Mouse (Mus musculus) right cerebral cortex, adult 18-20 months (tissue): ENCODE data around the gene Fuca1.
A peak's percentile ranks its signal among the peaks of the same experiment; 100 is the strongest.
"Not testable (repeated sequence)": the region's sequence is repeated elsewhere in the genome, so short reads cannot be mapped to it uniquely, and the experiment has no call there.

Source experiments
- DNase-seq: peaks from one replicate; pipeline ENCODE4 v3.0.0; 2022; ENCODE audit warnings: mixed read lengths

The Fuca1 gene

DNA sequence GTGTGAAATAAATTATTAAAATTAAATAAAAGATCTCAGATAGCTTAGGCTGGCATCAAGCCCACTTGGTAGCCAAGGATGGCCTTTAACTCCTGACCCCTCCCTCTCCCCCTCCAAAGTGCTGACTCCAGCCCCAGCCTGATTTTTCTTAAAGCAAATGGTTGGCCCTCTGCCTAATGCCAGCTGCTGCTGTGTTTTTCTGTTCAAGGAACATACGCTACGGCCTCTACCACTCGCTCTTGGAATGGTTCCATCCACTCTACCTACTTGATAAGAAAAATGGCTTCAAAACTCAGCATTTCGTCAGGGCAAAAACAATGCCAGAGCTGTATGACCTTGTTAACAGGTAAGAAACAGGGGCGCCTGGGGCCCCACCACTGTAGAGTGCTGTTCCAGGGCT is 4.8 kb downstream of the Fuca1 start:
- DNase-seq: no peak

DNA sequence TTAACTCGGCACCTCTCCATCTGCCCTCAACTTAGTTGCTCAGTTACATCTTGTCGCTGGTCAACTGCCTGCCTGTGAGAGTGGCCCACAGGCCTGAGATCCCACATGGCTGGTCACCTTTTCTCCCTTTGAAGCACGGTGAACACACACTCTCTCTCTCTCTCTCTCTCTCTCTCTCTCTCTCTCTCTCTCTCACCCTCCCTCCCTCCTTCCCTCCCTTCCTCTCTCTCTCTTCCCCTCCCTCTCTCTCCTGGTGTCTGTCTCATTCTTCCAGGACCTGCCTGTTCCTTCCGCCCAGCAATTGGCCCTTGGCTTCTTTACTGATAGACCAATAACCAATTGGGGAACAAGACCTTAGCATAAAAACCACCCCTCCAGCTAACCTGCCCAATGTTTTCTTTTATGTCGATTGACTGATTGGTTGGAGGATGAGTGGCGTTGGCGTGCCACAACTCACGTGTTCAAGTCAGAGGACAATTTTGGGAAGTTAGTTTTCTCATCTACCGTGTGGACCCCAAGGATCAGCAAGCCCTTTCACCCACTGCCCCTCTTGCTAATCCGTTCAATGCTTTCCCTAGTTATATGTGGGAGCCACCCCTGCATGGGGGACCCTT is 5.8 kb downstream of the Fuca1 start:
- DNase-seq: no peak

GRCm38 (mm10) chr4:135926861-135927260 is 6.3 kb downstream of the Fuca1 start:
- DNase-seq: no peak

DNA sequence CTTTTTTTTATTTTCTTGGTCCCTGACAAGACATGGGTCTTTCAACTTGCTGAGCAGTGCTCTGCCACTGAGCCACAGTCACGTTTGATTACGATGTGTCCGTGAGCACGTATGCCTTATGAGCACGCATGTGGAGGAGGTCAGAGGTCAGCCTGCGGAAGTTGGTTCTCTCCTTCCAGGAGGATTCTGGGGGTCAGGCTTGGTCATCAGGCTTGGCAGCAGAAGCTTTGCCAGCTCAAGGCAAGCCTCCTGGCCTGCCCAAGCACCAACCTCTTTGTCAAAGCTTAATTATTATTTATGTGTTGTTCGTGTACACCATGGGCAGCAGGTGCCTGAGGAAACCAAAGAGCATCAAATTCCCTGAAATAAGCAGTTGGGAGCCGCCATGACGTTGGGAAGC is 7.8 kb downstream of the Fuca1 start:
- no peak for DNase-seq

DNA sequence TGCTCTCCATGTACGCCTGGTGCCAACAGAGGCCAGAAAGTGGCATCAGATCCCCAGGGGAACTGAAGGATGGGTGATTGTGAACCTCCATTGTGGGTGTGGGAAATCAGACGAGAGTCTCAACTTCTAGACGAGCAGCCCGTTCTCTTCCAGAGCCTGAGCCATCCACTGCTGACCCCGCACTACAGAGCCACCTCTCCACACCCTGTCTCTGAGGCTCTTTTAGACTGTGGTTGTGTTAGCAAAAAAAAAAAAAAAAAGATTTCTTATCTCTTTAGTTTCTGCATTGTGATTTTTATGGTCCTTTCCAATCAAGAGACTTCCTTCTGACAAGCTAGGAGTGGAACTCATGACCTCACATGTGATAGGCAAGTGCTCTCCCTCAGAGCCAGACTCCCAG is 8.9 kb downstream of the Fuca1 start:
- no peak for DNase-seq

- no peak for DNase-seq
Observed at GRCm38 (mm10) chr4:135929828-135930227, 9.3 kb downstream of the Fuca1 start.

GRCm38 (mm10) chr4:135930239-135930638 is 9.7 kb downstream of the Fuca1 start:
- no peak for DNase-seq

- DNase-seq: no peak
Observed at GRCm38 (mm10) chr4:135931832-135932231, 11.3 kb downstream of the Fuca1 start.

DNA sequence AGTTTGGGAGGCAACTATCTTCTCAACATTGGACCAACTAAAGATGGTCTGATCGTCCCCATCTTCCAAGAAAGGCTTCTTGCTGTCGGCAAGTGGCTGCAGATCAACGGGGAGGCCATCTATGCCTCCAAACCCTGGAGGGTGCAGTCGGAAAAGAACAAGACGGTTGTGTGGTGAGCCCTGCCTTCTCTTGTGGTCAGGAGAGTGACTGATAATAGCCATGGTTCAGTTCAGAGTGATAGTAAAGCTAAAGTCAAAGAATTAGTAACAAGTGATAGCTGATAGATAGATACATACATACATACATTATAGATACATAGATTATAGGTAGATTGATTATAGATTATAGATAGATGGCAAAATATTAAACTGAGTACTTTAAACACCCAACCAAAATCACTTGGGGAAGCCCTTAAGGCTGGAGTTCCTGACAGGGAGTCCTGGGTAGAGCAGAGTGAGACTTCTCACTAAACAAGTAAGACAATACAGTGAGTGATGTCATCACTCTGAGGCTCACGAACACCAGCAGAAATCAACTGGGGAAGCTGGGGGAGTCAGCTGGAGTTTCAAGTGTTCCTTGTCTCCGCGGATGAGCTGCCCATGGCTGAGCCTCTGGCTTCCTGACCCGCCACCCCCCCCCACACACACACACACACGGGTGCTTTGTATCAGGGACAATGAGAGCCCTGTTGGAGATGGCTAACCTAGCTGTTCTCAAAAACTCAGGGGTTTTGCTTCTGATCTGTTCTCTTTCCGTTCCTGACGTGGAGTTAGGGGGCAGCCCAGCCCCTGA is 14.4 kb downstream of the Fuca1 start:
- no peak for DNase-seq

DNA sequence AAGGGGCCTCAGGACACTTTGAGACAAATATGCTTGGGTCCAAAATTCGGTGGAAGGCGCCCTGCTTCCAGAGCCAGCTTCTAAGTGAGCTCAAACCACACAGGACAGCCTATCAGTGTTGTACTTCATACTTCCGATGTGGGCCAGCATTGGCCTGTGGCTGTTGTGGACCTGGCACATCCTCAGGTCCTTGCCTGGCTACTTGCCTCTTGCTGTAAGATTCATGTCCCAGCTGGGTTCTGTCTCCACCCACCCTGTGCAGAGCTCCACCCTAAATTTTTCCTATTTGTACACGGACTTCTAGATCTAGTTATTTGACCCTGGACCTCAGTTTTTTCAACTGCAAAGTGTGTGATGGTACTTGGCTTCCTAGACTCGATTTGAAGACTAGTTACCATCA is 15.0 kb downstream of the Fuca1 start:
- no peak for DNase-seq

DNA sequence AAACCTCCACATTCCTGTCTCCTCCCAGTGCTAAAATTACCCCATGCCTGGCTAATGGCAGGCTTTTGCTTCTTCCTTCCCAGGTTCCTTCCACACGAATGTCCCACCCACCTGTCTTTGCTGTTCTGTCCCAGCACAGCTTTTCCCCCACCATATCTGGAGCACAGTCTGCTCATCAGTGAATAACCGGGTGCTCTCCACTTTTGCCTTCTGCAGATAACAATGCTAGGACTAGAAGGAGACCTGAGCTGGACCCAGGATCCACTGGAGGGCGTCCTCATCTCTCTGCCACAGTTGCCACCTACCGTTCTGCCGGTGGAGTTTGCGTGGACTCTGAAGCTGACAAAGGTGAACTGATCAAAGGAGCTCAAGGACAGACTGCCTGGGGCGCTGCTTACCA is 18.3 kb downstream of the Fuca1 start:
- DNase-seq: no peak

DNA sequence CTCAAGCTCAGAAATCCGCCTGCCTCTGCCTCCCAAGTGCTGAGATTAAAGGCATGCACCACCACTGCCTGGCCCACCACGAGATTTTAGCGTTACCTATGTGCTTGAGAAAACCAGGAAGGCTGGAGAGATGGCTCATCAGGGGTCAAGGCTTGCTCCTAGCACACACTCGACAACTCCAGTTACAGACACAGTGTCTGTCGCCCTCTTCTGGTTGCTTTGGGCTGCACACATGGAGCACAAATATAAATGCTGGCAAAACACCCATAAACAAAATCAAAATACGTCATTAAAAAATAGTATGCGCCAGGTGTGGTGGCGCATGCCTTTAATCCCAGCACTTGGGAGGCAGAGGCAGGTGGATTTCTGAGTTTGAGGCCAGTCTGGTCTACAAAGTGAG is 20.5 kb downstream of the Fuca1 start:
- not testable (repeated sequence) for DNase-seq

- no peak for DNase-seq
Observed at GRCm38 (mm10) chr4:135942193-135942592, 21.7 kb downstream of the Fuca1 start.

- no peak for DNase-seq
Observed at GRCm38 (mm10) chr4:135943389-135943788, 22.9 kb downstream of the Fuca1 start.

DNA sequence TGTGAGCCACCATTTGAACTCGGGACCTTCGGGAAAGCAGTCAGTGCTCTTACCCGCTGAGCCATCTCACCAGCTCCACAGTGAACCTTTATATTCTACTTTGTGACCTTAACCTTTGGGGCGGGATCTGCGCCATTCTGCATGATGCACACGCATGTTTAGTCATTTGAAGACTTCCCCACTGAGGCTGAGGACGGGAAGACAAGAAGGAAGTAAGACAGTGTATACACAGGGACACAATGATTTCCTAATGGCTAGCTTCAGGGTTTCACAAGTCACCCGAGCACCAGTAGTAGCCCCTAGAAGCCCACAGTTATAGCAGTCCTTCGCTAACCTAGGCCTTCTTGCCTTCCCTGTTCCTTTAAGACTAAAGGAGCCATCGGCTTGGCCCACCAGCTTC is 25.2 kb downstream of the Fuca1 start:
- no peak for DNase-seq

DNA sequence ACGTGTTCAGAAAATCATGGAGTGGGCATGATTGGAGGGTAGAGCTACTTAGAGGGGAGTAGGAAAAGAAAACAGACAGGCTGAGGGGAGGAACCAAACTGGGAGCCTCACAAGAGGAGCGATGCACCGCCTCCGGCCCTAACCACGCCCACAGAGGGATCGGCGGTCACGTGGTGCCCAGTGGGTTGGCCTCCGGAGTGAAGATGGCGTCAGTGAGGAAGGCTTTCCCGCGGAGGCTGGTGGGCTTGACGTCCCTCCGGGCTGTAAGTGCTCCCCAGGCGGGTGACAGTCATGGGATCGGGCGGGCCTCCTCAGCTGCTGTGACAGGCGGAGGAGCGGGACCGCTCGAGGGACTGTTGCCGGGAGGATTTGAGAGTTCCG is 25.7 kb downstream of the Fuca1 start, which contains the start of gene Hmgcl:
Hmgcl (plus strand) TSS at position 171 of the 381 bp plus-strand sequence.
- peak; percentile 96 for DNase-seq

- DNase-seq: peak; percentile 38
Observed at GRCm38 (mm10) chr4:135946659-135947301, 26.2 kb downstream of the Fuca1 start.

GRCm38 (mm10) chr4:135948142-135948541 is 27.6 kb downstream of the Fuca1 start:
- no peak for DNase-seq

DNA sequence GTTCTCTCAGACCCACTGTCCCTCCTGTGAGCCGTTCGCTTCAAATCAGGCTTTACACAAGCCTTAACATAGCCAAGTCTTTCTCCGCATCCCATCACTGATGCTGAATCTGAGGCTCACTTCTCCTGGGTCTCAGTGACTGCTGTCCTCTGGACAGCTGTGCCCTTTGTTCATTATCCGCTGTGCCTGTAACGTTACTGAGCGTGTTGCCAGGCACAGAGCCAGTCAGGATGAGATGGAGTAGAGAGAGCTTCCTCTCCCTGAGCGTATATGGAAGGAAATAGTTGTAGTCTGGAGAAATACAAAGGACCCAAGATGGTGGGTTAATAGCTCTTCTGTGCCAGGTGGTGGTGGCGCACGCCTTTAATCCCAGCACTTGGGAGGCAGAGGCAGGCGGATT is 28.9 kb downstream of the Fuca1 start:
- DNase-seq: no peak

DNA sequence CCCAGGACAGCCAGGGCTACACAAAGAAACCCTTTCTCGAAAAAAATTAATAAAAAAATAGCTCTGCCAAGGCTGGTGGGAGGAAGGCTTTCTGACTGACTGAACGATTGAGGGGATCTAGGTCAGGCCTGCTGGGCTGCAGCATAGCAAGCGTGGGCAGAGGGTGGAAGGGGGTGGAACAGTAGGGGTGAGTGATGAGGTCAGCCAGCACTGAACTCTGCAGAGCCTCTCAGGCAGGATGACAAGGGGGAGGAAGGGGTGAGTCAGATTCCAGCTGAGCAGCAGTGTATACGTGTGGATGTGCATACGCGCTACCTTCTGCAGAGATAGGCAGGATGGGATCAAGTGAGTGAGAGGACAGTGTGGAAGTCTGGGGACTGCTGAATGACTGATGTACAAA is 29.4 kb downstream of the Fuca1 start:
- peak; percentile 53 for DNase-seq

DNA sequence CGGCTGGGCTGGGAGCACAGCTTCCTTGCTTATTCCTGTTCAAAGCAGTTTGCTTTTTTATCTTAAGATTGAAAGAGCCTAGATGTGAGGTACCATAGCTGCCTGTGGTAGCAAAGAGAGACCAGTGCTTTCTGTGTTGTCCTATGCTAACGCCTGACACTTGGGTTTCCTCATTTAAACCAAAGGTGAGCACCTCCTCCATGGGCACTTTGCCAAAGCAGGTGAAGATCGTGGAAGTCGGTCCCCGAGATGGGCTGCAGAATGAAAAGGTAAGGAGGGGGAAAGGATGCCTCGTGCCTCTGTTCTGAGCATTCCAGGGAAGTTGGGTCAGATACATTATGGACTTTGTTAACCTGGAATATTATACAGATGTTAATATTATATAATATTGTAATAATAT is 29.8 kb downstream of the Fuca1 start:
- DNase-seq: no peak

GRCm38 (mm10) chr4:135951505-135951904 is 31.0 kb downstream of the Fuca1 start:
- no peak for DNase-seq

DNA sequence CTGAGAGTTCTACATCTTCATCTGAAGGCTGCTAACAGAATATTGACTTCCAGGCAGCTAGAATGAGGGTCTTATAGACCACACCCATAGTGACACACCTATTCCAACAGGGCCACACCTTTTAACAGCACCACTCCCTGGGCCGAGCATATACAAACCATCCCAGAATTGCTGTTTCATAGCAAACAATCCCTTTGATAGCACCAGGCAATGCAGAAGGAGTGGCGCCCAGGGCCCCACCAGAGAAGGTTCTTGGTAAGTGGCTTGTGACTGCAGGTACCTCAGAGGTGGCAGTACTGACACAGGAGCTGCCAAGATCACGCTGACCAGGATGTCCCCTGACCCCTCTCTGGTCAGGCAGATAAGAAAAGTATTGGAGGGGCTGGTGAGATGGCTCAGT is 32.6 kb downstream of the Fuca1 start:
- no peak for DNase-seq

- DNase-seq: peak; percentile 53
Observed at GRCm38 (mm10) chr4:135954241-135954640, 33.7 kb downstream of the Fuca1 start.
